Comparison of ENCODE assay signal across 26 mouse cellular contexts in genomic region chr19:5977717-5978116, GRCm38 (mm10). TPM values are rescaled to one million over a fixed set of nuclear protein-coding genes. Genes with fewer than 3 reads are reported as not detected.
DNase-seq lines count a peak whose midpoint lies in the region; ATAC-seq and TF ChIP-seq lines count a peak whose summit lies in the region.
"Had no signal": no experiment of that assay in that cellular context is flagged by ENCODE, and none has a peak within 500 bp of the region (broad histone marks: within the 10 kb centered on the region; RNA-seq: fewer than 3 reads in every experiment).

No protein-coding gene starts in this region.

- no peak for ATAC-seq in hindbrain, postnatal 0 days
- peak; percentile 35; the same call in 1 of the 2 replicates for ATAC-seq in embryonic facial prominence, embryonic 15.5 days (ENCODE audit: insufficient number of reproducible peaks, low FRiP score, low TSS enrichment, low read depth)
- no peak for ATAC-seq in monocyte, adult 5-6 weeks (replicated peaks; ENCODE audit: insufficient number of reproducible peaks, low FRiP score, low TSS enrichment, poor library complexity, severe bottlenecking)
- ATAC-seq: forebrain, embryonic 15.5 days had no signal

- no peaks in the 10 kb centered on the region for H3K27me3 ChIP-seq in cerebellum, adult 2 months (ENCODE audit: control insufficient read depth, insufficient read depth, low read length)
- H3K27me3 ChIP-seq in hindbrain, postnatal 0 days (ENCODE audit: insufficient read depth, low read length) = no peaks in the 10 kb centered on the region
- no peaks in the 10 kb centered on the region for H3K27me3 ChIP-seq in hindbrain, embryonic 10.5 days (ENCODE audit: insufficient read depth, poor library complexity, severe bottlenecking)
- no peaks in the 10 kb centered on the region for H3K27me3 ChIP-seq in embryonic facial prominence, embryonic 15.5 days
- H3K27me3 ChIP-seq: CH12.LX; forebrain, embryonic 15.5 days; heart, embryonic 15.5 days; limb, embryonic 12.5 days; liver, embryonic 15.5 days had no signal

- TF ChIP-seq CTCF in cerebellum, adult 2 months (IDR thresholded peaks at IDR 0.05; ENCODE audit: borderline replicate concordance, insufficient read depth, low read depth, low read length) = no peak
- no peak for TF ChIP-seq CTCF in hindbrain, postnatal 0 days (IDR thresholded peaks at IDR 0.05; ENCODE audit: low read depth)

- 29% methylated on average over 3 of the region's 3 CpGs for WGBS in cerebellum, adult 2 months
- 62% methylated on average over 3 of the region's 3 CpGs for WGBS in hindbrain, postnatal 0 days
- WGBS in hindbrain, embryonic 10.5 days = 77% methylated on average over 3 of the region's 3 CpGs
- 34% methylated on average over 3 of the region's 3 CpGs for WGBS in embryonic facial prominence, embryonic 15.5 days

- TF ChIP-seq POLR2A in cerebellum, adult 2 months (IDR thresholded peaks at IDR 0.05; ENCODE audit: borderline replicate concordance, insufficient read depth, low read length) = no peak

- DNase-seq in cerebellum, postnatal 10 days = peak; percentile 43 to 68
- DNase-seq in cerebellum, adult 2 months = no peak
- DNase-seq in hindbrain, postnatal 0 days (ENCODE audit: low spot score) = peak; percentile 14
- no peak for DNase-seq in hindbrain, embryonic 10.5 days (ENCODE audit: low spot score)
- DNase-seq in skeletal muscle tissue, adult 2 months (ENCODE audit: low read depth, low spot score) = peak; percentile 69
- no peak for DNase-seq in kidney, adult 9 months
- DNase-seq: adrenal gland, postnatal 10 days; cerebellum, adult 8-10 months; kidney, adult 18-20 months; kidney, postnatal 14 days; lung, postnatal 14 days; right cerebral cortex, postnatal 25 days; thymus, postnatal 14 days had no signal

- H3K9ac ChIP-seq in hindbrain, postnatal 0 days (replicated peaks; ENCODE audit: low read length) = no peak overlapping the region
- H3K9ac ChIP-seq in embryonic facial prominence, embryonic 15.5 days = no peak overlapping the region
- H3K9ac ChIP-seq: forebrain, embryonic 15.5 days; heart, embryonic 15.5 days; hindbrain, embryonic 14.5 days; limb, embryonic 12.5 days; liver, embryonic 15.5 days had no signal

- no peaks in the 10 kb centered on the region for H3K9me3 ChIP-seq in hindbrain, postnatal 0 days (ENCODE audit: low read length)
- no peaks in the 10 kb centered on the region for H3K9me3 ChIP-seq in hindbrain, embryonic 10.5 days
- H3K9me3 ChIP-seq in embryonic facial prominence, embryonic 15.5 days (replicated peaks) = no peaks in the 10 kb centered on the region
- H3K9me3 ChIP-seq: forebrain, embryonic 15.5 days; heart, embryonic 15.5 days; limb, embryonic 12.5 days; liver, embryonic 15.5 days; midbrain, embryonic 10.5 days had no signal

- no peak overlapping the region for H3K4me3 ChIP-seq in cerebellum, adult 2 months (replicated peaks; ENCODE audit: insufficient read depth, low read depth, low read length)
- H3K4me3 ChIP-seq in hindbrain, postnatal 0 days (ENCODE audit: low read length) = no peak overlapping the region
- no peak overlapping the region for H3K4me3 ChIP-seq in hindbrain, embryonic 10.5 days
- H3K4me3 ChIP-seq in embryonic facial prominence, embryonic 15.5 days (replicated peaks) = no peak overlapping the region
- H3K4me3 ChIP-seq: forebrain, embryonic 15.5 days; heart, embryonic 15.5 days; limb, embryonic 12.5 days; liver, embryonic 15.5 days; midbrain, embryonic 10.5 days had no signal

- no peaks in the 10 kb centered on the region for H3K4me1 ChIP-seq in cerebellum, adult 2 months (ENCODE audit: control insufficient read depth, insufficient read depth, low read length)
- no peaks in the 10 kb centered on the region for H3K4me1 ChIP-seq in hindbrain, postnatal 0 days (ENCODE audit: insufficient read depth, low read length)
- no peaks in the 10 kb centered on the region for H3K4me1 ChIP-seq in hindbrain, embryonic 10.5 days (replicated peaks)
- H3K4me1 ChIP-seq in embryonic facial prominence, embryonic 15.5 days = 0 out of 2 replicates have a peak, but pooled peaks cover 11% of the 10 kb centered on the region
- H3K4me1 ChIP-seq: heart, embryonic 15.5 days; midbrain, embryonic 10.5 days had no signal

- no peak overlapping the region for H3K27ac ChIP-seq in cerebellum, adult 2 months (ENCODE audit: insufficient read depth, low read length)
- no peak overlapping the region for H3K27ac ChIP-seq in hindbrain, postnatal 0 days
- H3K27ac ChIP-seq in hindbrain, embryonic 10.5 days = no peak overlapping the region
- peak overlapping the region; percentile 85 for H3K27ac ChIP-seq in embryonic facial prominence, embryonic 15.5 days (replicated peaks)
- H3K27ac ChIP-seq: forebrain, embryonic 15.5 days; heart, embryonic 15.5 days; hindbrain, embryonic 14.5 days; limb, embryonic 12.5 days; liver, embryonic 15.5 days; midbrain, embryonic 10.5 days had no signal

- H3K36me3 ChIP-seq in hindbrain, postnatal 0 days (ENCODE audit: insufficient read depth, low read length) = no peaks in the 10 kb centered on the region
- H3K36me3 ChIP-seq in hindbrain, embryonic 10.5 days = no peaks in the 10 kb centered on the region
- no peaks in the 10 kb centered on the region for H3K36me3 ChIP-seq in embryonic facial prominence, embryonic 15.5 days
- H3K36me3 ChIP-seq: forebrain, embryonic 15.5 days; heart, embryonic 15.5 days; limb, embryonic 12.5 days; liver, embryonic 15.5 days; midbrain, embryonic 10.5 days had no signal

- H3K4me2 ChIP-seq in hindbrain, postnatal 0 days (ENCODE audit: low read depth, low read length) = no peak overlapping the region
- H3K4me2 ChIP-seq in embryonic facial prominence, embryonic 15.5 days (replicated peaks) = no peak overlapping the region
- H3K4me2 ChIP-seq: forebrain, embryonic 15.5 days; heart, embryonic 15.5 days; hindbrain, embryonic 14.5 days; limb, embryonic 12.5 days; liver, embryonic 15.5 days had no signal

RNA-seq across cellular contexts. Expression of gene Slc22a20, which starts 8.2 kb away (rescaled TPM):
- polyA plus RNA-seq in cerebellum, adult 2 months (2012; rRNA removed) = not detected in 2 replicates
- total RNA-seq in hindbrain, postnatal 0 days (2014; rRNA removed) = not detected in 2 replicates
- polyA plus RNA-seq in hindbrain, postnatal 0 days (2015; fragmentation: Nextera tagmentation; extraction: Ambion mirVana) = not detected in 2 replicates
- polyA plus RNA-seq in hindbrain, embryonic 10.5 days (2016; fragmentation: Nextera tagmentation; extraction: Ambion mirVana) = not detected in 2 replicates
- not detected in 2 replicates for polyA plus RNA-seq in embryonic facial prominence, embryonic 15.5 days (2015; fragmentation: Nextera tagmentation; extraction: Ambion mirVana)
- not detected in 3 replicates for total RNA-seq in monocyte, adult 5-6 weeks (2017)
- total RNA-seq: adrenal gland, postnatal 10 days; CH12.LX; layer of hippocampus, adult 8-10 months; left cerebral cortex, adult 18-20 months had no signal
- polyA plus RNA-seq: cortical plate, adult 2 months; forebrain, embryonic 15.5 days; heart, embryonic 15.5 days; hindbrain, embryonic 14.5 days; limb, embryonic 12.5 days; midbrain, embryonic 10.5 days; neural tube, embryonic 14.5 days had no signal

RNA-seq across cellular contexts. Expression of gene Pola2, which starts 13.7 kb away (rescaled TPM):
- 16.8 and 19.7 TPM in 2 replicates for polyA plus RNA-seq in cerebellum, adult 2 months (2012; rRNA removed)
- total RNA-seq in hindbrain, postnatal 0 days (2014; rRNA removed) = 23.4 and 28.9 TPM in 2 replicates
- 19.5 and 21.5 TPM in 2 replicates for polyA plus RNA-seq in hindbrain, postnatal 0 days (2015; fragmentation: Nextera tagmentation; extraction: Ambion mirVana)
- polyA plus RNA-seq in hindbrain, embryonic 10.5 days (2016; fragmentation: Nextera tagmentation; extraction: Ambion mirVana) = 83.7 and 110 TPM in 2 replicates
- 59.6 and 65.4 TPM in 2 replicates for polyA plus RNA-seq in embryonic facial prominence, embryonic 15.5 days (2015; fragmentation: Nextera tagmentation; extraction: Ambion mirVana)
- total RNA-seq in monocyte, adult 5-6 weeks (2017) = 16.7 to 31.5 TPM (median 26.8 TPM) in 3 replicates

RNA-seq across cellular contexts. Expression of gene Capn1, which starts 38.0 kb away (rescaled TPM):
- 27.0 and 27.3 TPM in 2 replicates for polyA plus RNA-seq in cerebellum, adult 2 months (2012; rRNA removed)
- 13.6 and 15.7 TPM in 2 replicates for total RNA-seq in hindbrain, postnatal 0 days (2014; rRNA removed)
- 4.6 and 4.8 TPM in 2 replicates for polyA plus RNA-seq in hindbrain, postnatal 0 days (2015; fragmentation: Nextera tagmentation; extraction: Ambion mirVana)
- 5.9 and 6.5 TPM in 2 replicates for polyA plus RNA-seq in hindbrain, embryonic 10.5 days (2016; fragmentation: Nextera tagmentation; extraction: Ambion mirVana)
- 22.1 and 22.4 TPM in 2 replicates for polyA plus RNA-seq in embryonic facial prominence, embryonic 15.5 days (2015; fragmentation: Nextera tagmentation; extraction: Ambion mirVana)
- 45.8 to 78.2 TPM (median 59.2 TPM) in 3 replicates for total RNA-seq in monocyte, adult 5-6 weeks (2017)

RNA-seq across cellular contexts. Expression of gene Cdc42ep2, which starts 53.1 kb away (rescaled TPM):
- 23.8 and 25.2 TPM in 2 replicates for polyA plus RNA-seq in cerebellum, adult 2 months (2012; rRNA removed)
- 22.0 and 28.0 TPM in 2 replicates for total RNA-seq in hindbrain, postnatal 0 days (2014; rRNA removed)
- 17.4 and 18.0 TPM in 2 replicates for polyA plus RNA-seq in hindbrain, postnatal 0 days (2015; fragmentation: Nextera tagmentation; extraction: Ambion mirVana)
- 2.0 and 2.9 TPM in 2 replicates for polyA plus RNA-seq in hindbrain, embryonic 10.5 days (2016; fragmentation: Nextera tagmentation; extraction: Ambion mirVana)
- 11.0 TPM in 2 replicates for polyA plus RNA-seq in embryonic facial prominence, embryonic 15.5 days (2015; fragmentation: Nextera tagmentation; extraction: Ambion mirVana)
- 14.7 to 32.1 TPM (median 27.0 TPM) in 3 replicates for total RNA-seq in monocyte, adult 5-6 weeks (2017)

Comparison
In these comparisons a context has a peak if more than half of its experiments do, and no peak if none do; other contexts are left out.
1. DNase-seq: peak in cerebellum, postnatal 10 days (2 of 2), hindbrain, postnatal 0 days (single experiment) and skeletal muscle tissue, adult 2 months (single experiment); none in cerebellum, adult 2 months (0 of 2), hindbrain, embryonic 10.5 days (single experiment) and kidney, adult 9 months (single experiment).